ENCODE assay signal across 15 mouse cellular contexts in the genomic region with DNA sequence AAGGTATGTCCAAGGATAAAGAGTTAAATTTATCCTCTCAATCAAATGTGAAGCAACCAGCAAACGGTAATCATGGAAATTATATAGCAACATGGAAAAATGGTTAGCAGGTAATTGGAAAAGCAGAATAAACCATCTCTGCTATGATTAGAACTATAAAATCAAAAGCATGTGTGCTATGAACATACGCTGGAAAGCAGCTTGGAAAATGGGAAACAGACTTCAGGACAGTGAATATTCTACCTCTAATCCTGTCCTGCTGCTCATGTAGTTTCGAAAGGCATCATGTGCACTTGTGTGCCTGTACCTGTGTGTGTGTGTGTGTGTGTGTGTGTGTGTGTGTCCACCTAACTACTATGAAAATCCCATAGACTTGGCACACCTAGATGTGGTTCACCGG.
"Had no signal": no experiment of that assay in that cellular context is flagged by ENCODE, and none has a peak within 500 bp of the region (broad histone marks: within the 10 kb centered on the region; RNA-seq: fewer than 3 reads in every experiment).

No protein-coding gene starts in this region.

- H3K4me2 ChIP-seq: kidney, embryonic 15.5 days; liver, embryonic 13.5 days; lung, embryonic 15.5 days; midbrain, embryonic 11.5 days; midbrain, embryonic 15.5 days; neural tube, embryonic 13.5 days had no signal

- H3K4me1 ChIP-seq: kidney, embryonic 15.5 days; liver, embryonic 13.5 days; lung, embryonic 15.5 days; midbrain, embryonic 15.5 days; neural tube, embryonic 13.5 days had no signal

- H3K9me3 ChIP-seq: kidney, embryonic 15.5 days; liver, embryonic 13.5 days; lung, embryonic 15.5 days; midbrain, embryonic 15.5 days; neural tube, embryonic 13.5 days had no signal

- H3K9ac ChIP-seq: kidney, embryonic 15.5 days; liver, embryonic 13.5 days; liver, postnatal 0 days; lung, embryonic 15.5 days; midbrain, embryonic 15.5 days; neural tube, embryonic 13.5 days had no signal

- DNase-seq: kidney, adult 2 months; kidney, postnatal 14 days; left cerebral cortex, postnatal 4 days; liver, embryonic 13.5 days; liver, postnatal 0 days; lung, postnatal 14 days; right cerebral cortex, postnatal 14 days; thymus, postnatal 4 days had no signal

- H3K27ac ChIP-seq: kidney, embryonic 15.5 days; liver, embryonic 13.5 days; lung, embryonic 15.5 days; macrophage; midbrain, embryonic 15.5 days; neural tube, embryonic 13.5 days had no signal

- ATAC-seq: liver, postnatal 0 days; midbrain, embryonic 15.5 days had no signal

- H3K4me3 ChIP-seq: kidney, embryonic 15.5 days; liver, embryonic 13.5 days; lung, embryonic 15.5 days; megakaryocyte, embryonic 14.5 days; midbrain, embryonic 15.5 days; neural tube, embryonic 13.5 days had no signal

- H3K27me3 ChIP-seq: kidney, embryonic 15.5 days; liver, embryonic 13.5 days; lung, embryonic 15.5 days; megakaryocyte, embryonic 14.5 days; midbrain, embryonic 15.5 days; neural tube, embryonic 13.5 days had no signal

- H3K36me3 ChIP-seq: midbrain, embryonic 15.5 days had no signal
